11 mouse cellular contexts compared by ENCODE assay signal in the genomic region with DNA sequence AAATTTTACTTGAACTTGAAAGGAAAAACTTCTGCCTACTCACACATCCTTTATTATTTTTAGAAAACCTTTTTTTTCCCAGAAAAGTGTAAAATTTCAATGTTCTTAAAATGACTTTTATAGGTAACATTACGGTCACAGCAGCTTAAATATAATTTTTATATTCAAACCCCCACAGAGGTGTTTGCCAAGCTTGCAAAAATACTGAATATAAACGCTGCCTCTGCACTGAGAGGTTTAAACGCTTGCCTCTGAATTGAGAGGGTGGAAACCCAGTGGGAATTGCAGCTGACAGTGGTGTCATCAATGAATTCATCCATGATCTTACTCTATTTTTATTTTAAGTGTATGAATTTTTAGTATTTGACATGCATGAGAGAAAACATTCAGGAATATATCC.
"Had no signal": no experiment of that assay in that cellular context is flagged by ENCODE, and none has a peak within 500 bp of the region (broad histone marks: within the 10 kb centered on the region; RNA-seq: fewer than 3 reads in every experiment).

No protein-coding gene starts in this region.

- DNase-seq: liver, postnatal 0 days; lung, adult 2 months; lung, postnatal 14 days; lung, postnatal 36 days; right cerebral cortex, postnatal 25 days; thymus, adult 18-20 months; thymus, postnatal 14 days; thymus, postnatal 36 days had no signal

- ATAC-seq: liver, postnatal 0 days; lung, postnatal 0 days; midbrain, embryonic 13.5 days; midbrain, embryonic 15.5 days had no signal
